Mouse (Mus musculus) CH12.LX (cell line): ENCODE measurements around the gene Kat2a.

ENCODE experiments used
- CHD1 ChIP-seq: IDR thresholded peaks from 2 replicates; pipeline ENCODE4 v1.6.1; 2012; ENCODE audit warnings: low read depth, low read length, improper control_type of control experiment, inconsistent platforms
- CTCF ChIP-seq, 2 experiments: IDR thresholded peaks in 1 of 2; conservative IDR thresholded peaks in 1 of 2; 2 replicates each; pipeline ENCODE4 v1.5.1; 2011 to 2012; ENCODE audit warnings: low read depth in 2 of 2, low read length in 2 of 2, improper control_type of control experiment in 1 of 2, inconsistent platforms in 1 of 2, mild to moderate bottlenecking in 1 of 2, moderate library complexity in 1 of 2
- JUN ChIP-seq: IDR thresholded peaks from 2 replicates; pipeline ENCODE4 v1.6.1; 2011; ENCODE audit warnings: low read depth, mild to moderate bottlenecking, low read length, improper control_type of control experiment, moderate library complexity; ENCODE audit not compliant: insufficient read depth
- JUND ChIP-seq: conservative IDR thresholded peaks from 2 replicates; pipeline ENCODE4 v1.6.1; 2011; ENCODE audit warnings: low read depth, low read length, improper control_type of control experiment
- MAX ChIP-seq: IDR thresholded peaks from 2 replicates; pipeline ENCODE4 v1.6.1; 2011; ENCODE audit warnings: low read length, improper control_type of control experiment
- POLR2A ChIP-seq: IDR thresholded peaks from 2 replicates; pipeline ENCODE4 v1.6.1; 2011; ENCODE audit warnings: low read depth, mild to moderate bottlenecking, improper control_type of control experiment, low read length
- RCOR1 ChIP-seq: conservative IDR thresholded peaks from 2 replicates; pipeline ENCODE4 v1.6.1; 2012; ENCODE audit warnings: low read depth, mild to moderate bottlenecking, inconsistent platforms, low read length, improper control_type of control experiment
- TBP ChIP-seq: conservative IDR thresholded peaks from 2 replicates; pipeline ENCODE4 v1.6.1; 2011; ENCODE audit warnings: low read depth, low read length, improper control_type of control experiment
- TCF12 ChIP-seq: IDR thresholded peaks from 2 replicates; pipeline ENCODE4 v1.6.1; 2014; ENCODE audit warnings: low read depth, mild to moderate bottlenecking, inconsistent platforms, low read length, improper control_type of control experiment
- ZNF384 ChIP-seq: IDR thresholded peaks from 2 replicates; pipeline ENCODE4 v1.6.1; 2012; ENCODE audit warnings: low read depth, low read length, improper control_type of control experiment, inconsistent platforms

GRCm38 (mm10) chr11:100757566-100757965 is 45.3 kb upstream of the Kat2a start:
- TF ChIP-seq TBP (0 out of 2 replicates have a peak, but pooled peaks have one; percentile 61), CHD1 (no peak), CTCF (conservative IDR thresholded peaks at IDR 0.05 in 1 of 2, IDR thresholded peaks at IDR 0.05 in 1 of 2; ENCODE audit: low read depth in 2 of 2, low read length in 2 of 2) (no peak), ZNF384 (no peak), POLR2A (peak; percentile 66), JUN (no peak), MAX (peak; percentile 56; the same call in 1 of the 2 replicates), JUND (no peak), TCF12 (peak; percentile 25; the same call in 1 of the 2 replicates), RCOR1 (no peak)
